Mouse (Mus musculus) T-helper 17 cell (primary cell): ENCODE data around the gene Galnt17.

Experiments
- in situ Hi-C, 2 experiments: fragments of 300-600 bp; cut with MboI, MseI; formaldehyde crosslinking; loops; 1 replicate in 1 of 2; 2 replicates in 1 of 2; pipeline ENCODE4 v1.15.1; 2025; ENCODE audit warnings: high pct_unique_total_duplicates in 2 of 2

Galnt17 gene

GRCm38 (mm10) chr5:131142606-131143005 lies 165.7 kb downstream of the Galnt17 start:
- in situ Hi-C loops: no loop called here

DNA sequence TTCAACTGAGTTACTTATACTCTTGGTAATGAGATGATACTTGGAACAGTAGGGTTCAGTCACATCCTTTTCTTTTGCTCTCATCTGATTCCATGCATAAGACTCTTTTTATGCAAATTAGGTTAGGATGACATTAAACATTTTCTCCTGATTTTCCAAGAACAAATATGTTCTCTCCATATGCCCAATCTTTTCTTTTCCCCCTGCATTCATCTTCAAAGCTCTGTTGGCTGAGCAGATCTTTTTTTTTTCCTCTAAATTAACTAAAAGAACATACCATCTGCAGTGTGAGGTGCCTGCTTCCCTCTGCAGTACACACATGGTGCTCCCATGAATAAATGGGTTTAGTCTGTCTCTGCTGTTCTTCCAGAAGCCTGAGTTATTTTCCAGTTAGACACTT lies 173.5 kb downstream of the Galnt17 start:
- in situ Hi-C loops: no loop called here

DNA sequence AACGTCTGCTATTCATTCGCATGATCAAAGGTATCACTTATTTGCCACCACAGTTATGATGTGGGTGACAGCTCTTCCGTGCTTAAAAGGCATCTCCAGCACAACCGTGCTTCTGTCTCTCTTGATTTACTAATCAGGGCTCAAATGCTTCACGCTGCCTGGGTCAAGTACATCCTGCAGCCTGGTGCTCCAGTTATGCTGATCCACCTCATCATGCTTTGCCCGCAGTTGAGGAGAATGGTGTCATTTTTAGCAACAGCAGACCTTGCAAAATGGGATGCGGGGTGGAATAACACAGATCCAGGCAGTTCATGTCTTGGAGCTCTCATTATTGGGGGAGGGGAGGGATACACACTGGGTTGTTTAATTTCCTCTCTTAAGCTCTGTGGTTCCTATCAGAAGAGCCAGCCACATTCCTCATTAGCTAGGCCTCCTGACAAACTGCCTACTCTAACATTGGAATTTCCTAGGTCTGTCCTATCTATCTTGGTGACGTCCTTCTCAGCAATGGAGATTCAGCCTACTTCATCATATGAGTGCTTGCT lies 187.9 kb downstream of the Galnt17 start:
- in situ Hi-C loops: no loop called here

- in situ Hi-C loops: no loop called here
Measured at GRCm38 (mm10) chr5:131119896-131120295, 188.4 kb downstream of the Galnt17 start.

DNA sequence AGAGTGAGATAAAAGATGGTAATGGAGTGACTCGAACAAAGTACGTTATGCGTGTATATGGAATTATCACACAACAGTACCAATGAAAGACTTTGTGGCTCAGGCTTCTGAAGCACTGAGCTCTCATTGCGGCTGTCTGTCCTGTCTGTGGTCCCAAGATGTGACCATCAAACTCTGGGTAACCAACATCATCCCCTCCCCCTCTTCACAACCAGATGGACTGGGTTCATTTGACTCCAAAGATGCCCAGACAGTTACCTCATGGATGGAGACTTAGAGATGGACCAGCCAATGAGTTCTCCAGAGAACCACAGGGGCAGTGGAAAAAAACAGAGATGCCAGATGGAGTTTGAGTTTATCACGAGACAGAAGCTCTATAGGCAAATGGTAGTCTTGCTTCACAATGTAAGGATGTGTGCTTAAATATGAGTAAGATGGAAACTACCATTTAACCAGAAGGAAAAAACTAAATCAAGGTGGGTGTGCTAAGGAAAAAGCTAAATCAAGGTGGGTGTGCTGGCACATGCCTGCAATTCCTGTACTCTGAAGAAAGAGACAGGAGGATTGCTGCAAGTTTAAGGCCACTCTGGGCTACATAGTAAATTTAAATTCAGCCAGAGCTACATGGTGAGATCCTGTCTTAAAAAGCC lies 190.8 kb downstream of the Galnt17 start:
- in situ Hi-C loops: no loop called here

DNA sequence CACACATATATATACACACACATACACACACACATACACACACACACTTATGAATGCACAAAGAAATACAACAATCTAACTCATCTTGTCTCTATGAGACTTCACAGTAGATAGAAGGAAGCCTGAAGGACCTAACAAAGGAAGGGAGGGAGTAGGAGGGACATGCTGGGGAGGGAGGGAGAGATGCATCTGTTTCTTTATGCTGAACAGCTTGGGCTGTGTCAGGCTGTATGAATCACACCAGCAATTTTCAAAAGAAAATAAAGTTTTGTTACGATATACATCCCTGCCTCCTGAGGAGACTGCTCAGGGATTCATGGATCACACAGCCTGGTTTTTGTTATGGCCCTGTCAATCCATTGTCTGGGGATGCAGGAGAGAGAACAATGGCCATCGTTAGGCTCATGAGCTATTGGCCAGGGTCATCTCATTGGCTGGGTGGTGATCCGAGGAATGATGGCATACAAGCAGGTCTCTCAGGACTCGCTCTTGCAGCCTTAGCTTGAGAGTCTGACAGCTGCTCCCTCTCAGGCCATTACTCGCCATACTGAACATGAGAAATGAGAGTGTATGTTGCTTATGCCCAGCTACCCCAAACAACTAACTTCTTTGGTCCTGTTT lies 194.3 kb downstream of the Galnt17 start:
- in situ Hi-C loops: no loop called here

DNA sequence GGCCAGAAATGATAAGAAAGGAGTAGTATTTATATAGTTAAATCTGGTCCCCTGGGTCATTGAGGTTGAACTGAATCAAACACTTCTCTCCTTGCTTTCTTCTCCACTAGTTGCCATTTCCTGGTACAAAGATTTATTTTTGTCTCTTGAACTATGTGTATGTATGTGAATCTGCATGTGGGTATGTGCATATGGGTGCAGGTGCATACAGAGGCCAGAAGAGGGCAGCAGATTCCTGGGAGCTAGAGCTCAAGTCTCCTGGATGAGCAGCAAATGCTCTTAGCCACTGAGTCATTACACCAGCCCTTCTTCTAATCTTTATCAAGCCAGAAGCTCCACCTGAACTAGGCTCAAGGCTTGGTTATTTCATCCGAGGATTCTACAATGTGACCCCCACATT lies 201.1 kb downstream of the Galnt17 start:
- in situ Hi-C loops: no loop called here

- in situ Hi-C loops: no loop called here
Measured at GRCm38 (mm10) chr5:131096824-131097223, 211.5 kb downstream of the Galnt17 start.

DNA sequence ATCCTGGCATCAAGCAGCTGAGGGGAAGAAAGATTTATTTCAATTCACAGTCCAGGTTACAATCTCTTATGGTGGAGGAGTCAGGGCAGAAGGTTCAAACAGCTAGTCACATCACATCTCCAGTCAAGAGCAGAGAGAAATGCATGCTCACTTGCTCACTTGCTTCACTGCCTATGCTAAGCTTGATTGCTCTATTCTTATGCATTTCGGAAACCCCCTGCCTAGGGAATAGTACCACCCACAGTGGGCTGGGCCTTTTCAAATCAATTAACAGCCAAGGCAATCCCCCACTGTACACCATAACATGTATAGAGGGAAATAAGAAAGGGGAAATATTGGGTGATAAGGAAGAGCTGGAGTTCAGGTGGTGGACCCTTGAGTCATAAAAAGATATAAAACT lies 212.7 kb downstream of the Galnt17 start:
- in situ Hi-C loops: no loop called here

GRCm38 (mm10) chr5:131094771-131095170 lies 213.5 kb downstream of the Galnt17 start:
- in situ Hi-C loops: no loop called here

DNA sequence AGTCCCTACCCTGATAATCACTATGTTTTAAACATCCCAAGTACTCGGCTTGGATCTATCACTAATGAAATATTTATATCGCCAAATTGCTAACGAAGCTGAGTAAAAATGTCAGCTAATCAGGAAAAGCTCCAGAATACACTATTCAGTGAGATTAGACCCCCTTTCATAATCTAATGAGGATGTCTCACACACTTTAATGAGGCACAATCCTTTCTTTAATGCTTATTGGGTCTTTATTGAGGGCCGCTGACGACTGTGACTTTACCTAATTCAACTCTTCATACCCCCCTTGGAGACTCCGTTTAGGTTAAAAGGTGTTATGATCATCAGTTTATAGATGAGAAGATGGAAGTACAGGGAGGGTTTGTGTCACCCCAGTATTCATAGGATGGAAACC lies 214.2 kb downstream of the Galnt17 start:
- in situ Hi-C loops: no loop called here

- in situ Hi-C loops: no loop called here
Measured at GRCm38 (mm10) chr5:131089876-131090275, 218.4 kb downstream of the Galnt17 start.

GRCm38 (mm10) chr5:131088866-131089265 lies 219.4 kb downstream of the Galnt17 start:
- in situ Hi-C loops: no loop called here

GRCm38 (mm10) chr5:131083072-131083657 lies 225.1 kb downstream of the Galnt17 start:
- in situ Hi-C loops: no loop called here

- in situ Hi-C loops: no loop called here
Measured at GRCm38 (mm10) chr5:131077682-131078081, 230.6 kb downstream of the Galnt17 start.

GRCm38 (mm10) chr5:131075795-131076194 lies 232.5 kb downstream of the Galnt17 start:
- in situ Hi-C loops: no loop called here

DNA sequence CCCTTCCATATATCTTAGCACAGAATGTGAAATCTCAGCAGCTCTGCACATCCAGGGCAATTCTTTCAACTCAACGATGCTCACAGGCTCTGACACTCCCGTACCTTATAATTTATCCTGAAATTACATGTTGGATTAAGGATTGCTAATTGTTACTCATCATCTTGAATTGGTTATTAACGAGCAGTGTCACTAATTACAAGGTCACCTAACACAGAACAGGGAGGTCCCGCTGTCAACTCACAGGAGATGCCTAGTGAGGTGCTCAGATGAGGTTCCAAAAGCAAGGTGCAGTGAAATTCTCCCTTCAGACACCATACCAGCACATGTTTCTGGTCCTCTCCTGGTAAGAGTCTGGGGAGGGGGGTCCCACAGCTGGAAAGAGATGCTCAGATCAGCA lies 234.0 kb downstream of the Galnt17 start:
- in situ Hi-C loops: no loop called here

DNA sequence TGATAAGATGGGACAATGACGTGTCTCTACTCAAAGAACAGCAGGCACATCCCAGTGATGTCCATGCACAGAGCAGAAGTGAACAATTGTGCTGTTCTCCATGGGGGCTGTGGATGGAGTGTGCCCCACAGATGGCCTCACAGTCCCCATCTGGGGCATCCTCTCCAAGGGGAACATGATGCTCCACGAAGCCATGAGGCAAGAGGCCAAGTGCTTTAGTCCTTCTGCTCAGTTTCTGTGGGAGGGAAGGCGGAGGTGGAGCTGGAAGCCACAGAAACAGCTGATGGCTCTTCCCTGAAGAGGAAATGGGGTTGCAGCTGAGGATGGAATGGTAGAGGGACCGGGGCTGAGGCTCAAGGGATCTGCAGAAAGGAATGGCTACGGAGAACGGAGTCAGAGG lies 243.1 kb downstream of the Galnt17 start:
- in situ Hi-C loops: no loop called here

DNA sequence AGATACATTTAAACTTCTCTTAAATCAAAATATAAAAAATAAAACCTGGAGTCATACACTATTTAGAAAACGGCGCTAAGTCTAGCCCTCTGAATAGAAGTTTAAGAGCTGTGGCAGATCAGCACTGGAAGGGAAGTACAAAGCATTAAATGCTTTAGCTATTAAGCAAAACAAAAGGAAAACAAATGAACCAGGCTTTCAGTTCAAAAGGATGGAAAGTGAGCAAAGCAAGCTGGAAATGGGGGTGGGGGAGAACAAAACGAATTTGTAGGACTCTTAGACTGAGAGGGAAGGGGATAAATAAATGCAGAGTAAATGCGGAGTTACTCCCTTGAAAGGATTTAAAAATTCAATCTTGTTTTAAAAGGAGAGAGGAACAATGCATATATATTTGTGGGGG lies 259.8 kb downstream of the Galnt17 start:
- in situ Hi-C loops: no loop called here

GRCm38 (mm10) chr5:131043130-131043529 lies 265.2 kb downstream of the Galnt17 start:
- in situ Hi-C loops: no loop called here

DNA sequence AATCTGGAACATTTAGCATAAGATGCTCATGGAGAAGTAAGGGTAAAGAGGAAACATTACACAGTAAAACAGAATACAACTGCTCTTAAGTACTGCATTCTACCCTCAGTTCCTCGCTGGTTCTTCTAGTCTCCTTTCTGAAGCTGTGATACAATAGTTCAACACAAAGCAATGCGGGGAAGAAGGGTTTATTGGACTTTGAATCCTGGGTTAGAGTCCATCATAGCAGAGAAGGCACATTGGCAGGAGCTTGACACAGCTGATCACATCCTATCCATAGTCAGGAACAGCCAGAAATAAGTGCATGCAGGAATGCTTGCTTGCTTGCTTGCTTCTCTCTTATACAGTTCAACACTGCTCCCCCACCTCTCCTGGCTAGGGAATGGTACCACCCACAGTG lies 267.9 kb downstream of the Galnt17 start:
- in situ Hi-C loops: no loop called here

- in situ Hi-C loops: no loop called here
Measured at GRCm38 (mm10) chr5:131039611-131040313, 268.5 kb downstream of the Galnt17 start.
